Mouse (Mus musculus) cerebellum, postnatal 36 days (tissue): ENCODE data around the gene 2010005H15Rik.
"Not testable (repeated sequence)": the region's sequence is repeated elsewhere in the genome, so short reads cannot be mapped to it uniquely, and the experiment has no call there.

ENCODE experiments used
- DNase-seq, 2 experiments: peaks; one replicate each; pipeline ENCODE4 v3.0.0; 2021 to 2022; ENCODE audit warnings: mixed read lengths in 2 of 2

The 2010005H15Rik gene

GRCm38 (mm10) chr16:36221168-36221567 is at the start of gene 2010005H15Rik:
TSS of gene 2010005H15Rik (plus strand) at chr16:36221468.
- not testable (repeated sequence) for DNase-seq

- DNase-seq: no peak
These were observed 45.2 kb upstream of the 2010005H15Rik start for GRCm38 (mm10) chr16:36176108-36176507.

GRCm38 (mm10) chr16:36179910-36180309 is 41.4 kb upstream of the 2010005H15Rik start:
- DNase-seq: no peak

GRCm38 (mm10) chr16:36183912-36184311 is 37.4 kb upstream of the 2010005H15Rik start, which contains the start of gene Gm5483:
TSS of gene Gm5483 (plus strand) at chr16:36184212.
- DNase-seq: not testable (repeated sequence)

GRCm38 (mm10) chr16:36199226-36199625 is 22.0 kb upstream of the 2010005H15Rik start:
- DNase-seq: no peak

- DNase-seq: no peak
These were observed 17.4 kb upstream of the 2010005H15Rik start for GRCm38 (mm10) chr16:36203846-36204245.

GRCm38 (mm10) chr16:36205684-36206083 is 15.6 kb upstream of the 2010005H15Rik start:
- not testable (repeated sequence) for DNase-seq

- DNase-seq: no peak
These were observed 11.3 kb upstream of the 2010005H15Rik start, which contains the start of gene Gm5416 for GRCm38 (mm10) chr16:36209967-36210453. TSS of gene Gm5416 (plus strand) at chr16:36210403.

GRCm38 (mm10) chr16:36260585-36260984 is 39.3 kb downstream of the 2010005H15Rik start:
- not testable (repeated sequence) for DNase-seq

- not testable (repeated sequence) for DNase-seq
These were observed 55.5 kb downstream of the 2010005H15Rik start, which contains the start of gene Stfa1 for GRCm38 (mm10) chr16:36276796-36277195. TSS of gene Stfa1 (plus strand) at chr16:36276951.

GRCm38 (mm10) chr16:36289140-36289539 is 67.9 kb downstream of the 2010005H15Rik start:
- DNase-seq: no peak
